Mouse (Mus musculus) kidney, postnatal 14 days (tissue): ENCODE measurements around the gene 1700017B05Rik.
"Not testable (repeated sequence)": the region's sequence is repeated elsewhere in the genome, so short reads cannot be mapped to it uniquely, and the experiment has no call there.

Experiments used
- DNase-seq: peaks from one replicate; pipeline ENCODE4 v3.0.0; 2022; ENCODE audit warnings: mixed read lengths

Gene 1700017B05Rik

DNA sequence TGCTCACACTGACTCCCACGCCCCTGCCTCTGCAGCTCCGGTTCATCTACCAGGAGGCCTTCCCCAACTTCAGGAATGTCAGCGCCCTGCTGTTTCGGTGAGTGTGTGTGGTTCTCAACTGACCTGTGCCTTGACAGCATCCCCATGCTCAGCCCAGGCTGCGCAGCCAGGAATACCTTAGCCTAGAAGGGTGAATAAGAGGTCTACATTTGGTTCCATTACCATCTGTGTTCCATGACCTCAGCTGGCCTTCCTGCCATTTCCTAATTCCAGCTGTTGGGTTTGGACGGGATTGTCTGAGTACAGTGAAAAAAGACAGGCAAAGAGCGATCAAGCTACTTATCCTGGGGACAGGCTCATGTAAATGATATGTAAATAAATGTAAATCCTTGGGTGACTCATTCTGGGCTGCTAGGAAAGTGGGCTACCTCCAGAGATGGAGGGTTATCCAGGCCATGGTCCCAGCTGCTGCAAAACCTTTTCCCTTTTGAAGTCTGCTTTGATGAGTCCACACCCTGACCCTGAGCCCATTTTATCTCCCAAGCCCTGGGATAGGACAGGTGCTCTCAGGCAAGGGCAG lies 18.2 kb downstream of the 1700017B05Rik start:
- no peak for DNase-seq

DNA sequence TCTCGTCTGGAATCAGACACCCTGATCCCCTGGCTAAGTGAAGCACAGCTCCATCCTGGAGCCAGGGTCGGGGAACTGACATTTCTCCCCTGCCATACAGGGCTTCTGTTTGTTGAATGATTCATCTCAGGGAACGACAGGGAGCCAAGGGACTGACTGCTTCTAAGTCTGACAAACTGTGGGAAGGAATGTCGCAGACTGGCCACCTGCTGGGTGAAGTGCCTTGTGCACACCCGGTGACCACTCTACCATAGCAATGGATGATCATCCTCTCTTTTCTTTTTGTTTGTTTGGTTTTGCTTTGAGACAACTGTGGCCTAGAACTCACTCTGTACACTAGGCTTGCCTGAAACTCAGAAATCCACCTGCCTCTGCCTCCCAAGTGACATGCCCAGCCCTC lies 19.5 kb downstream of the 1700017B05Rik start:
- DNase-seq = no peak

GRCm38 (mm10) chr9:57241111-57241510 lies 21.3 kb downstream of the 1700017B05Rik start:
- DNase-seq = no peak

DNA sequence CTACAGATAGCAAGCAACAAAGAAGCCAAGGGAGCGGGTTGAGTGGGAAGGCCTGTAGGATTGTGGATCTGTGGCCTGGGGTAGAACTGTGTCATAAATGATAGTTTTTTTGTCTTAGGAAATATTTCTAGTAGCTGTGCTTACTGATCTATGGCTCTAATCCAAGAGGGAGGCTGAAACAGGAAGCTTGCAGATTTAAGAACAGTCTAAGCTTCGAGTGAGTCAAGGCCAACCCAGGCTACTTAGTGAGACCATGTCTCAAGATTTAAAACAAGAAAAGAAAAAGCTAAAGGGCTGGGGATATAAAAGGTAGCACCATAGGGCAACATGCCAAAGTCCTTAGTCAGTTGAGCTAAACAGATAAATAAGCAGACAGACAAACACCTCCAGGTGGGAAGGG lies 24.2 kb downstream of the 1700017B05Rik start:
- DNase-seq = no peak

- DNase-seq = no peak
Observed at GRCm38 (mm10) chr9:57237705-57238104, 24.7 kb downstream of the 1700017B05Rik start.

DNA sequence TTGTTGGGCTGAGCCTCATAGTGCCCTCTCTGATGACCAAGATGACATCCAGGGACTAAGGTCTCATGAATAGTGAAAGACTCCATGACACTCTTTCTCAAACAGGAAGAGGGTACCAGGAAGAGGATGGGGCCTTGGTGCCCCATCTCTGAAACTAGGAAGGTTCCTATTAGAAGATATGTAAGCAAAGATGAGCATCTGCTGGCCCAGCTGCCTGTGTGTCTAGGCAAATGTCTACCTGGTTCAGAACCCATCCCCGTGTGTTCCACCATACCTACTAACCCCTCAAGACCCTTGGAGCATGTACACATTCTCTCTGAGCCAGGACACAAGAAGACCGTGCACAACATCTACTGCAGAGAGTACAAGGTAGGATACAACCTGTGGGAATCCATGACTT lies 26.2 kb downstream of the 1700017B05Rik start, which contains the start of gene Trcg1:
Trcg1 (plus strand) TSS at position 301 of the 400 bp plus-strand sequence.
- no peak for DNase-seq

DNA sequence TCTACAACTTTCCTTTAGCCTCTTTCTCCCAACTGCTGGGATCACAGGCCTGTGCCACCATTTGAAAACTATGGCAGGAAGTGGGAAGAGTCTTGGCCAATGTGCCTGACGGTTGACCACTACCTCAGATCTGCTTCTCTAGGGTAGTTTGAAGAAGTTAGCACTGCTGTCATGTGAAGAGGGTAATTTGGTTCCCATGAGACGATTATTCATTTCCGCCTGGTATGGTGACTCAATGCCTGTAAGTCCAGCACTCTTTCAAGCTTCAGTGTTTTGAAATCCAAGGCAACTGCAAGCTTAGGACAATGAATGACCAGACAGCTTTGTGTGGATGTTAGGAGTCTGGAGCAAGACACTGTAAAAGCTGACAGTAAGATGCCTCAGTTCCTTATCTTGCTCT lies 28.6 kb downstream of the 1700017B05Rik start:
- no peak for DNase-seq

DNA sequence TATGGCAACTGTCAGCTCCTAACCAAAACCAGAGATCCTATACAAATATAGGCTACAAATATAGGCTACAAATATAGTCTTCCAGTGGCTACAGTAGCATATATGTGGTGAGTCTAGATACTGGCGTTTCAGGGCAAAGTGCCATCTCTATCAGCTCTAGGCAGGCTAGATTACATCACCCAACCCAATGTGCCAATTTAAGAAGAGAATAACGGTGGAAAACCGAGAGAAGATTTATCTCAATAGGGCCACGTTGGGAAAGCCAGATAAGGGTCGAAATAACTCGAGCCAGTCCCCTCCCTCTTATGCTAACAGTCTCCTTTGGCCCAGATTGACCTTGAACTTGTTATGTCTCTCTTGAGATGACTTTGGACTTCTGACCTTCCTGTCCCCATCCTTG lies 29.3 kb downstream of the 1700017B05Rik start:
- no peak for DNase-seq

DNA sequence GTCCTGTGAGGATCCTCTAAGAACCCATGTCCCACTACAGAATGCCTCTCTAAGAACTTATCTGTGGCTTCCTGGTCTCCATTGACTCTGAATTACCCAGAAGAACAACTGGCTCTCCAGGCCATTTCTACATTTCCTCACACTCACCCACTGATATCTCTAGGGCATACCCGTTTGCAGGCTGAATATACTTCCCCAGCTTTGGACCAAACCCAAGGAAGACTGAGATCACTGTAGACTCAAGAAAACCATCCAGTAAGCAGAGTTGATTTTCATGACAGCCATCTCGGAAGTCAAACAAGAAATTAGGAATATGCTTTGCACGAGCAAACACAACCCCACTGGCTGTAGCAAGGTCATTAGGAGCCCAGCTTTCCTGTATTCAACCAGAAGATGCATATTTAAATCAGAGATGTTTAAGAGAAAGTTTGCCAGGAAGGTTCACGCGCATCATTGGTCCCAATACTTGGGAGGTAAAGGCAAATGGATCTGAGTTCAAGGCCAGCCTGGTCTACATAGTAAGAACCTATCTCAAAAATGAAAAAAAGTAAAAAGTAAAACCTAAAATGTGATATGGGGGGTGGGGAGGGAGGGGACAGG lies 30.0 kb downstream of the 1700017B05Rik start:
- no peak for DNase-seq

DNA sequence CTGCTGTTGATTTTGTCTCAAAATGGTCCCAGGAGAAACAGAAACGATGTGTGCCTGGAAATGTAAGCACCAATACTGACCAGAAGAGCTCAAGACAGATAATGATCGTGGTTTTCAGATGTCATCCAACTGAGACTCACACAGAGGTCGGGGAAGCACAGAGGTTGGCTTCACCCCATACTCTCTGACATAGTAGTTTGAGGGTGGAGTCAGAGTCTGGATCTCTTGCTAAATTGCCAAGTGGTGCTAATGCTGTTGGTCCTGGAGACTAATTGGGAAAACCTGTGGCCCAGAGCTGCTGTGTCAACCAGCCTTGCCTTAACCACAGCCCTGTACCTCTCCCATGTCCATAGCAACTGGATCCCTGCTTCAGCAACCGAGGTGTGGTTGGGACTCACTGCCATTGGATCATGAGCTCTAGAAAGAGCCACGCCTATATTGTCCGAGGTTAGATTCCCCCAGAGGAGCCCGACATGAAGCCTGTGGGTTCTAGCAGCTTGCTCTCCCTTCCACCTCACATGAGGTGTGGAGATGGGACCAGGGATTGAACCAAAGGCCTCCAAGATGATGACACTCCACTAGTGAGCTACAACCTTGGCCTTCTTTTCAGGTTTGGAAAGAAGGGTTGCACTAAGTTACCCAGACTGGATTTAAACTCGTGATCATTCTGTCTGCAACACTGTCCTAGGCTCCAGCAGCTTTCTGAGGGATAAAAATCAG lies 30.7 kb downstream of the 1700017B05Rik start:
- DNase-seq = no peak

GRCm38 (mm10) chr9:57230146-57230783 lies 32.1 kb downstream of the 1700017B05Rik start:
- peak; percentile 36 for DNase-seq

DNA sequence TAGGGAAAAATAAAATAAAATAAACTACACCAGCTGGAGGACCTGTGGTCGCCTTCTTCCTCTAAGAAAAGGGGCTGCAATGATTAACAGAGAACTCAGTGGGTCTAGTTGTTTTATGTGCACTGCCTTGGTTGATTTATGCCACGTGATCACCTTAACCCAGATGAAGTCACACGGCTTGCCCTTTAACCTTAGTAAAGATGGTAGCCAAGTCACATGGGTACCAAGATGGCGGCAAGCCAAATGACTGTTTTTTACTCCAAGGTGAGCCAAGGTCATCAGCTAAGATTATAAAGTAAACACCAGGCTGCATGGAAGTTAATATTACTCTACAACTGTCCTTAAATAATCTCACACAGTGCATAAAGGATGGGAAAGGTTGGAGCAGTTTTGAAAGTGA lies 32.7 kb downstream of the 1700017B05Rik start:
- peak; percentile 85 for DNase-seq

GRCm38 (mm10) chr9:57228186-57228585 lies 34.2 kb downstream of the 1700017B05Rik start:
- DNase-seq = no peak

DNA sequence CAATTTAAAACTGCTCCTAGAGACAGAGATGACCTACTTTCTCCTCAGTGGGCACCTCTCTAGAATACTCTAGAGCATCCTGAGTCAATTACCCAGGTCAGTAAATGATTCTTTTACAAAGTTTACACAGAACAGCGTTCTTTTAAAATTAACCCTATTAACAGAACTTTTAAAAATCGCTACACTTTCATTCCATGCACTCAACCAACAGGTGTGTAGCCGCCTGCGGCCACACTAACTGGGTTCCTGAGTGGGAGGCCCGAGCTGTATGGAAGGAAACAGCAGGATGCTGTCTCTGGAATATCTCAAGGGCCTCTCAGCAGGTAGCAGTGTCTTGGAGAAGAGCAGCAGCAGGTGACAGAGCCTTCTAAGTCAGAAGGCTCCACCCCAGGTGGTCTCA lies 35.2 kb downstream of the 1700017B05Rik start:
- peak; percentile 34 for DNase-seq

DNA sequence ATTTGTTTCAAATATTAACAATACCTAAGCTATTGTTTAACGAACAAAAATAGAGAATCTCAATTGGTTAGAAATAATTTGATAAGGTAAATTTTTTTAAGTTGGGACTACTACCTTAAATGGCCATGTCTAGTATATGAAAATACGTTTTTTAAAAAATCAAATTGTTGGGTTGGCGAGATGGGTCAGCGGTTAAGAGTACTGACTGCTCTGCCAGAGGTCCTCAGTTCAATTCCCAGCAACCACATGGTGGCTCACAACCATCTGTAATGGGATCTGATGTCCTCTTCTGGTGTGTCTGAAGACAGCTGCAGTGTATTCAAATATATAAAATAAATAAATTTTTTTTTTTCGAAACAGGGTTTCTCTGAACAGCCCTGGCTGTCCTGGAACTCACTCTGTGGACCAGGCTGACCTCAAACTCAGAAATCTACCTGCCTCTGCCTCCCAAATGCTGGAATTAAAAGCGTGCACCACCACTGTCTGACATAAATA lies 35.7 kb downstream of the 1700017B05Rik start:
- DNase-seq = not testable (repeated sequence)

- no peak for DNase-seq
Observed at GRCm38 (mm10) chr9:57225780-57226627, 36.4 kb downstream of the 1700017B05Rik start.

- no peak for DNase-seq
Observed at GRCm38 (mm10) chr9:57223341-57223740, 39.1 kb downstream of the 1700017B05Rik start.

DNA sequence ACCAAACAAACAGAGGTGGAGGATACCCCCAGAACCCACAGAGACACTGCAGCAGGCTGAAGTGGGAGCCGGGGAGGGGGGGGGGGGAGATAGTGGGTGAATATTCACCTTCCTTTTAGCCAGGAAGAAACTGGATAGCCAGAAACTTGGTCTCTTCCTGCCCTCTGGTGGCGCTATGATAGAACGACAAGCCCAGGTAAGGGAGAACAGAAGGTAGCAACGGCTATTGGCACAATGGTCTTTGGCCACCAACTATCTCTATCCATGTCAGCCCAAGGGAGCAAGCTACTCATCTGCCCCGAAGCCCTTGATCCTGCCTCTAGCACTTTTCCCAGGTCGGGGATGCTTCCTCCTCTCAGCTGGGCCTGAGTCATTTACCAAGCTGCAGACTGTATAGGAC lies 42.1 kb downstream of the 1700017B05Rik start:
- DNase-seq = peak; percentile 63

- no peak for DNase-seq
Observed at GRCm38 (mm10) chr9:57219511-57219910, 42.9 kb downstream of the 1700017B05Rik start.

GRCm38 (mm10) chr9:57218776-57219175 lies 43.6 kb downstream of the 1700017B05Rik start:
- DNase-seq = no peak

- no peak for DNase-seq
Observed at GRCm38 (mm10) chr9:57217220-57217619, 45.2 kb downstream of the 1700017B05Rik start.

GRCm38 (mm10) chr9:57214500-57214899 lies 47.9 kb downstream of the 1700017B05Rik start:
- DNase-seq = no peak
